Mouse (Mus musculus) gastrocnemius, postnatal 25 days (tissue): Measurements from ENCODE around the gene Itga9. TPM values are rescaled to one million over a fixed set of nuclear protein-coding genes. Genes with fewer than 3 reads are reported as not detected.
A peak's percentile ranks its signal among the peaks of the same experiment; 100 is the strongest.

Experiments
- DNase-seq: peaks from one replicate; pipeline ENCODE4 v3.0.0; 2022
- total RNA-seq, 2 experiments: library from RNA; stranded (reverse); gene quantifications; 1 replicate in 1 of 2; 2 replicates in 1 of 2; pipeline ENCODE4 v1.2.3; 2021

The Itga9 gene
- total RNA-seq, 2 experiments from 2014 or later: 6.9 to 8.3 TPM

DNA sequence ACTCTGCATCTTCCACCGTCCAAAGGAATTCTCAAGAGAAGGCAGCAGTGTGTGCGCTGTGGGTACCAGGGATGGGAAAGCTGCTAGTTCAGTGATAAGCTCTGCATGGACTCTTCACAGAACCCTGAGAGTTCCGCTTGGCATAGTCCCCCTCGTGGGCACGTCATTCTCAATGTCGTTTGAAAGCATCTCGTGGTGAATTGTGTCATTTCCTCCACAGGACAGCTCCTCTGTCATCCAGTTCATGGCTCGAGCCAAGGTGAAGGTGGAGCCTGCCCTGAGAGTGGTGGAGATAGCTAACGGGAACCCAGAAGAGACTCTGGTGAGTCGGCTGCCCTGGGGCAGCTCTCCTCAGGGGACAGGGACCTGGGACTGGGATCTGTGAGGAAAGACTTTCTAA is 270.4 kb downstream of the Itga9 start:
- no peak for DNase-seq

- DNase-seq: peak; percentile 20
Measured at GRCm38 (mm10) chr9:118877365-118878008, 271.0 kb downstream of the Itga9 start.

GRCm38 (mm10) chr9:118878596-118878995 is 272.1 kb downstream of the Itga9 start:
- DNase-seq: no peak

DNA sequence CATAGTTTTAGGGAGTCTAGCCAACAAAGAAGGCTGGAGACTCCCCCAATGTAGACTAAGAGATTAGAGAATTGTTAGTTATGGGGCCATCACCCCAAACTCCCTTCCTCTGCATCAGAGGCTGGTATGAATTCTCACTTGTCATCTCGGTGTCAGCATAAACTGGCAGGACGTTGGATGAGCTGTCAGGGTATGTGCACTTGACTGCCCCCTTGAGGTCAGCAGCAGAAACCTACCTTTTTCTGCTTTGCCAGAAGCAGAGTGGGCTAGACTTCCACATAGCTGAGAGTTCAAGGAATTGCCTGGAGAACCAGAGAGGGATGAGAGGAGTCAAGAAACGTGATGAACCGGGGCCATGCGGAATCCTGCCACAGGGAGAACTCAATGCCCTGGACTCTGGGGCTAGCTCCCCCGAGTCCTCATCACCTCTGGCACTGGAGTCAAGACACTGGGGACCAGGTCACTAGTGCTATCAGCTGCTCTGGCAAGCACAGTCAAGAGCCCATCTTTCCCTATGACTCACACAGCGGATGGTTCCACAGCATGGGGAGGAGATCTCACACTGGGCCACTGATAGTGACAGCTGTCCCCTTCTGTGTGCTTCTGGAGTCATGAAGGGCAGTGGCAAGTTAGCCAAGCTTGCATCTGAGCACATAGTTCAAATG is 274.9 kb downstream of the Itga9 start:
- no peak for DNase-seq

GRCm38 (mm10) chr9:118881946-118882284 is 275.4 kb downstream of the Itga9 start:
- no peak for DNase-seq

- no peak for DNase-seq
Measured at GRCm38 (mm10) chr9:118883150-118883549, 276.7 kb downstream of the Itga9 start.

- peak; percentile 61 for DNase-seq
Measured at GRCm38 (mm10) chr9:118885785-118886184, 279.3 kb downstream of the Itga9 start.

DNA sequence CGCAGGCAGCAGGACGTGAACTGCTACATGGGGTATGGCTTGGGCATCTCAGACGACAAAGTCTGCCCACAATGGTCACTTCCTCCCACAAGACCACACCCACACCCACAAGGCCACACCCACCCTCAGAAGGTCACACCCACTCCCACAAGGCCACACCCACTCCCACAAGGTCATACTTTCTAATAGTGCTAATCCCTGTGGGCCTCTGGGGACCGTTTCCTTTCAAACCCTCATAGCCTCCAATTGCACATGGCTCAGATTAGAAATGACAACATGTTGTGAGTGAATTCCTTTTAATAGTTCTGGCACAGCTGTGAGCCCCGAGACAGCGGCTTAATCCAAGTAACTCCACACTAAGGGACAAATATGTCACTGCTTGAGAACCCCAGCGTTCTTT is 280.7 kb downstream of the Itga9 start:
- peak; percentile 45 for DNase-seq

DNA sequence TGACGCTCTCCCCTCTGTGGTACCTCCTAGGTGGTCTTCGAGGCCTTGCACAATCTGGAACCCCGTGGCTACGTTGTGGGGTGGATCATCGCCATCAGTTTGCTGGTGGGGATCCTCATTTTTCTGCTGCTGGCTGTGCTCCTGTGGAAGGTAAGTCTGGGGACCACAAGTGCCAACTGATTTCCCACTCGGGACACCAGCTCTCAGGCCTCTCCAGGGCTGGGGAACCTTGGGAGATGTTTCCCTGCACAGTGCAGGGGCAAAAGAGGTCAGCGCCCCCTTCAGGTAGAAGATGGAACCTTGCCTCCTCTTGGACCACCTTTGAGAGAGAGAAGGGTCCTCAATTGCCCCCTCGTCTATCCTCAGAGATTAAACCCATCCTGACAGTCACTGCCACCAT is 281.2 kb downstream of the Itga9 start:
- no peak for DNase-seq

DNA sequence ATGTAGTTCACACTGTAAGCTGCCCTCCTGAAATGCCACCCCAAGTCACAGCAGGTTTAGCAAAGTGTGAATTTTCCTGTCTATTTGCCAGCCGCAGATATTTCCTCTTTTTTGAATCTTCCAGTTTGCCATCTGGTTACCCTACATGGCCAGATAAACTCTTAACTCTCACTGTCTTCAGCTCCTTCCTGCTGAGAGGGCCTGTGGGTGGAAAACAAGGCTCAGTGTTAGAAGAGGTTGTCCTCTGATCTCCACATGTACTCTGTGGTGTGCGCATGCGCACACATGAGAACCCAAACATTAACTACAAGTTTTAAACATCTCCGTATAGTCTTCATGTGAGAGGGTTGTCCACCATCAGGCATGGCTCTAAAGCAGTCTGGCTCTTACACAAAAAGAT is 283.7 kb downstream of the Itga9 start:
- DNase-seq: no peak

GRCm38 (mm10) chr9:118890645-118891044 is 284.2 kb downstream of the Itga9 start:
- DNase-seq: no peak

- DNase-seq: no peak
Measured at GRCm38 (mm10) chr9:118891068-118891467, 284.6 kb downstream of the Itga9 start.

DNA sequence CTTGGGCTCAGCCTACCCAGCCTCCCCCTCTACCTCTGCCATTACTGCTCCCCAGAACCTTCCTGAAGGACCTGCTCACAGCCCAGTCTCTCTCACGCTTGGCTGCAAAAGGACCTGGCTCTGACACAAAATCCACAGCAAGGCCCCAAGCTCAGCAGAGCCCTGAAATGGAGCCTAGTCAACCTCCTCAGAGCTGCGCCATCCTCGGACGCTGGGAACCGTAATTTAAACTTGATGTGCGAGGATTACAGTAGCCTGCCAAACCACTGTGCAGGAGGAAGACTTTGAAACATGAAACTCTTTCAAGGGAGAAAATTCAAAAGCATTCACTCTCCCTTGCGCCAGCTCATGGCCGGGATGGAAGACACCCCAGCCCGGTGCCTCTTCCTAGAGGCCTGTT is 285.1 kb downstream of the Itga9 start:
- peak; percentile 56 for DNase-seq

- DNase-seq: no peak
Measured at GRCm38 (mm10) chr9:118895101-118895500, 288.6 kb downstream of the Itga9 start.

DNA sequence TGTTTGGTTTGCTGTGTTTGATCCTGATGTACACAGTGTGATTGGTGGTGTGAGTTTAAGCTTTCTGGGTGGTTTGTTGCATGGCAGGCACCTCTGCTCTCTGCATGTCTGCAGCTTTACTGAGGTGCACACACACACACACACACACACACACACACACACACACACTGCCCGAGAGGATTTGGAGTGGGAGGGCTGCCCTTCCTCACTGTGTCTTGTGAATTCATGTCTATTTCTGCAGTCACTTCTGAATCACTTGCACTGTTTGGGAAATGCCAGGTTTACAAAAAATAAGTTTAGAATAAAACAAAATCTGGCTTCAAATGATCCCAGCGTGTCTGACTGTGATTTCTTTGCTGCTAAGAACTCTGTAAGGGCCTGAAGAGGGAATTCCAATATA is 294.2 kb downstream of the Itga9 start:
- no peak for DNase-seq

GRCm38 (mm10) chr9:118901917-118902316 is 295.4 kb downstream of the Itga9 start:
- no peak for DNase-seq

DNA sequence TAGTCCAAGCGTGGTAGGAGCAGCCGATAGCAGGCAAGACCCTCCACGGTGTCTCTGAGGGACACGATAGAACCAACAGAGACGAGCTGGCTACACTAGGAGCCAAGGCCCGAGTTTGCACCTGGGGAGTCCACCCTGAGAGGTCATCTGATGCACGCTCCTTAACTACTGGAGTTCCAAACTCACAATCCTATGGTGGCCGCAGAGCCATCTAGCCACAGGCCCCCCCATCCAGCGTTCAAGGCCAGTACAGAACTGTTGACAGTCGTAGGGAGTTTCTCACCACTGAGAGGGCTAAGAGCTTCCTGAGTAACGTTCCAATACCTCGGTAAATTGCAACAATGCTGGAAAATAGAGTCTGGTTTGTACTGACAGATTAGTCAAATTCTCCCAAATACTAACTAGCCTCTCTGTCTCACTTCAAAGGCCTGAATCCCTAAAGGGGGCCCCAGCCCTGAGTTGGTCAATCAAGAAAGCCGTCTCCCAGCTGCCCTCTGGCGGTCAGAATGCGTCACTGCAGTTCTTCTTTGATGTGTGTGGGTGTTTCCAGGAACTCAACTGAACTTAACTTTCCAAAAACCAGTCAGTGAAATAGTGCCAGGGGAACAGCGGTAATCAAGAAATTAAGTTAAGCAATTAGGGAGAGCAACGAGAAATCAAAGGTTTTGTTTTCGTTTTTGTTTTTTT is 301.6 kb downstream of the Itga9 start:
- peak; percentile 61 for DNase-seq

GRCm38 (mm10) chr9:118913048-118913447 is 306.6 kb downstream of the Itga9 start:
- no peak for DNase-seq

DNA sequence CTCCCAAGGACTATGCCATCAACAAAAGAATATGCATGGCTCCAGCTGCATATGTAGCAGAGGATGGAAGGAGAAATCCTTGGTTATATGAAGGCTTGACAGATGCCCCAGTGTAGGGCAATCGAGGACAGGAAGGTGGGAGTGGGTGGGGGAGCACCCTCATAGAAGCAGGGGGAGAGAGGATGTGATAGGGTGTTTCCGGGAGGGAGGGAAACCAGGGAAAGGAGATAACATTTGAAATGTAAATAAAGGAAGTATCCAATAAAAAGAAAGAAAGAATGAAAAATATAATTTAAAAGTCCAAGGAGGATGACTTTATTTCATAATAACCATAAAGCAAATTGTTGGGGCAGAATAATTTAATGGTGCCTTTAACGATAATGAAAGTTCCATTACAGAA is 307.1 kb downstream of the Itga9 start:
- no peak for DNase-seq

DNA sequence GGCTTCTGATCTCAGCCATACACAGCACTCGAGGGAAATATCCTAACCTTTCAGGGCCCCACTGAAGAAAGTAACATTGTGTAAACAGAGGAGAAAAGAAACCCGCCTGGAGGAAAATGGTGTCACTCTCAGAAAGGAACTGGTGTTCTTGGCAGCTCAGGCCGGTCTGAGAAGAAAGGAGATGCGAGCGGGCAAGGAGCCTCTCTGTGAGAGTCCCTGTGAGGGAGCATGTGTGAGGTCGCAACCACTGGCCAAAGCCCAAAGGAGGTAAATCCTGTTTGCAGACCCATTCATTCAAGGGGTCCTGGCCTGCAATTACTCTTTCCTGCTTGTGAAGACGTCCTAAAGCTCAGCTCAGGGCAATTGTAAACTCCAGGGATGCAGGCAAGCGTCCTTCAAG is 308.1 kb downstream of the Itga9 start:
- no peak for DNase-seq

GRCm38 (mm10) chr9:118915290-118915689 is 308.8 kb downstream of the Itga9 start:
- no peak for DNase-seq

DNA sequence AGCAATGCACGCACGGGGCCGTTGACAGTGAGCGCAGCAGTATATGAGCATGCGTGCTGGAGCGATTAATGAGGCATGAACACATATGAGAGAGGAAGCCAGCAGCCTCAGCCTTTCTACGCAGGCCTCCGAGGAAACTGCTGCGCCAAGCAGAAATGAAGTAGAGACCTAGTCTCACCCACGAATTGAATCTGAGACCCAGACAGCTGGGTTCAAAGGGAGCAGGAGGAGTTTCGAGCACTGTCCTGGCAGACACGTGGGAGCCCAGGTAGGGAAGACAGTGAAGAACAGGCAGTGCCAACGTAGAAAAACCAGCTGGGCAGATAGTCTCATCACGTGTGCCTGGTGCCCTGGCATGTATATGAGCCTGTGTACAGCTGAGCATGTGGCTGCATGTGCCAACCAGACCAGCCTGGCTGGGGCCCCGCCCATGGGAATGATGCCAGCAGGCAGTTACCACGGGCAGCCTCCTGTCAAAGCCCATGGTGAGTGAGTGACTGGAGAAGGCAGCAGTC is 313.2 kb downstream of the Itga9 start:
- DNase-seq: no peak

- DNase-seq: peak; percentile 64
Measured at GRCm38 (mm10) chr9:118920798-118921515, 314.5 kb downstream of the Itga9 start.
